Mouse (Mus musculus): ENCODE results near the gene Ercc5. TPM values are rescaled to one million over a fixed set of nuclear protein-coding genes. Genes with fewer than 3 reads are reported as not detected.

The Ercc5 gene
- polyA plus RNA-seq, 1 experiment from 2014 or later = 11.4 TPM

GRCm38 (mm10) chr1:44129929-44130581, 17.5 kb upstream of the Ercc5 start:
- peaks cover 31% of the 10 kb centered on the region for H3K36me3 ChIP-seq

GRCm38 (mm10) chr1:44140232-44140631, 7.3 kb upstream of the Ercc5 start:
- no peaks in the 10 kb centered on the region for H3K9me3 ChIP-seq (replicated peaks)
- no peak for ATAC-seq (replicated peaks; ENCODE audit: insufficient number of reproducible peaks, insufficient read depth, low FRiP score, low read depth)
- H3K4me1 ChIP-seq (replicated peaks) = no peaks in the 10 kb centered on the region
- no peak overlapping the region for H3K4me2 ChIP-seq
- H3K9ac ChIP-seq = no peak overlapping the region
- no peak overlapping the region for H3K4me3 ChIP-seq
- WGBS = 77% methylated on average over 4 of the region's 4 CpGs
- H3K27ac ChIP-seq = no peak overlapping the region
- peaks cover 41% of the 10 kb centered on the region for H3K36me3 ChIP-seq
- H3K27me3 ChIP-seq = no peaks in the 10 kb centered on the region

More at GRCm38 (mm10) chr1:44129929-44130581, 17.5 kb upstream of the Ercc5 start:
- Histone ChIP-seq H3K4me1 (replicated peaks) (no peaks in the 10 kb centered on the region), H3K27ac (no peak overlapping the region), H3K4me3 (no peak overlapping the region), H3K4me2 (no peak overlapping the region), H3K9me3 (replicated peaks) (no peaks in the 10 kb centered on the region), H3K9ac (no peak overlapping the region), H3K27me3 (no peaks in the 10 kb centered on the region)
- WGBS = 65% methylated on average over 4 of the region's 4 CpGs
- ATAC-seq (replicated peaks; ENCODE audit: insufficient number of reproducible peaks, insufficient read depth, low FRiP score, low read depth) = no peak

- H3K4me1 ChIP-seq (replicated peaks) = peaks cover 5% of the 10 kb centered on the region; the same call in 1 of the 2 replicates
- no peak for ATAC-seq (replicated peaks; ENCODE audit: insufficient number of reproducible peaks, insufficient read depth, low FRiP score, low read depth)
- 80% methylated on average over 5 of the region's 5 CpGs for WGBS
Observed at GRCm38 (mm10) chr1:44142747-44143146, 4.8 kb upstream of the Ercc5 start.

GRCm38 (mm10) chr1:44148706-44149105, 1.2 kb downstream of the Ercc5 start:
- no peaks in the 10 kb centered on the region for H3K27me3 ChIP-seq
- peaks cover 6% of the 10 kb centered on the region for H3K36me3 ChIP-seq
- H3K27ac ChIP-seq = 0 out of 2 replicates have a peak overlapping the region, but pooled peaks have one; percentile 90
- H3K9ac ChIP-seq = peak overlapping the region; percentile 86
- H3K4me1 ChIP-seq (replicated peaks) = peaks cover 8% of the 10 kb centered on the region
- H3K4me2 ChIP-seq = peak overlapping the region; percentile 86
- ATAC-seq (replicated peaks; ENCODE audit: insufficient number of reproducible peaks, insufficient read depth, low FRiP score, low read depth) = no peak
- WGBS = 38% methylated on average over 6 of the region's 6 CpGs
- peak overlapping the region; percentile 67 for H3K4me3 ChIP-seq
- no peaks in the 10 kb centered on the region for H3K9me3 ChIP-seq (replicated peaks)

More at GRCm38 (mm10) chr1:44142747-44143146, 4.8 kb upstream of the Ercc5 start:
- Histone ChIP-seq H3K36me3 (peaks cover 38% of the 10 kb centered on the region), H3K9me3 (replicated peaks) (no peaks in the 10 kb centered on the region), H3K27ac (no peak overlapping the region), H3K9ac (no peak overlapping the region), H3K27me3 (no peaks in the 10 kb centered on the region), H3K4me3 (no peak overlapping the region), H3K4me2 (no peak overlapping the region)

- ATAC-seq (replicated peaks; ENCODE audit: insufficient number of reproducible peaks, insufficient read depth, low FRiP score, low read depth) = no peak
- H3K9ac ChIP-seq = no peak overlapping the region
- H3K27ac ChIP-seq = no peak overlapping the region
- no peak overlapping the region for H3K4me2 ChIP-seq
- WGBS = 97% methylated on average over 4 of the region's 4 CpGs
- peaks cover 24% of the 10 kb centered on the region for H3K36me3 ChIP-seq
- H3K27me3 ChIP-seq = no peaks in the 10 kb centered on the region
- no peaks in the 10 kb centered on the region for H3K4me1 ChIP-seq (replicated peaks)
- no peak overlapping the region for H3K4me3 ChIP-seq
- no peaks in the 10 kb centered on the region for H3K9me3 ChIP-seq (replicated peaks)
Observed at GRCm38 (mm10) chr1:44155287-44155686, 7.7 kb downstream of the Ercc5 start.

GRCm38 (mm10) chr1:44158317-44158716, 10.8 kb downstream of the Ercc5 start:
- H3K27ac ChIP-seq = no peak overlapping the region
- peaks cover 41% of the 10 kb centered on the region for H3K36me3 ChIP-seq
- no peak overlapping the region for H3K4me3 ChIP-seq
- 90% methylated on average over 6 of the region's 6 CpGs for WGBS
- no peaks in the 10 kb centered on the region for H3K9me3 ChIP-seq (replicated peaks)
- no peak for ATAC-seq (replicated peaks; ENCODE audit: insufficient number of reproducible peaks, insufficient read depth, low FRiP score, low read depth)
- H3K4me1 ChIP-seq (replicated peaks) = no peaks in the 10 kb centered on the region
- no peak overlapping the region for H3K4me2 ChIP-seq
- H3K9ac ChIP-seq = no peak overlapping the region
- H3K27me3 ChIP-seq = no peaks in the 10 kb centered on the region

GRCm38 (mm10) chr1:44161818-44162217, 14.3 kb downstream of the Ercc5 start:
- WGBS = 91% methylated on average over 6 of the region's 6 CpGs
- Histone ChIP-seq H3K4me1 (replicated peaks) (no peaks in the 10 kb centered on the region), H3K9me3 (replicated peaks) (no peaks in the 10 kb centered on the region), H3K36me3 (peaks cover 62% of the 10 kb centered on the region), H3K4me3 (no peak overlapping the region), H3K27me3 (no peaks in the 10 kb centered on the region), H3K4me2 (no peak overlapping the region), H3K9ac (no peak overlapping the region), H3K27ac (no peak overlapping the region)
- ATAC-seq (replicated peaks; ENCODE audit: insufficient number of reproducible peaks, insufficient read depth, low FRiP score, low read depth) = no peak

- H3K9ac ChIP-seq = no peak overlapping the region
- no peaks in the 10 kb centered on the region for H3K27me3 ChIP-seq
- H3K4me1 ChIP-seq (replicated peaks) = no peaks in the 10 kb centered on the region
- no peaks in the 10 kb centered on the region for H3K9me3 ChIP-seq (replicated peaks)
- H3K4me2 ChIP-seq = no peak overlapping the region
- H3K4me3 ChIP-seq = no peak overlapping the region
- 94% methylated on average over 5 of the region's 5 CpGs for WGBS
- no peak for ATAC-seq (replicated peaks; ENCODE audit: insufficient number of reproducible peaks, insufficient read depth, low FRiP score, low read depth)
- H3K27ac ChIP-seq = no peak overlapping the region
- peaks cover 67% of the 10 kb centered on the region for H3K36me3 ChIP-seq
Observed at GRCm38 (mm10) chr1:44162389-44162788, 14.8 kb downstream of the Ercc5 start.

GRCm38 (mm10) chr1:44167859-44168383, 20.4 kb downstream of the Ercc5 start:
- Histone ChIP-seq H3K36me3 (peaks cover 69% of the 10 kb centered on the region), H3K4me2 (no peak overlapping the region), H3K9me3 (replicated peaks) (no peaks in the 10 kb centered on the region; the same call in 1 of the 2 replicates), H3K27ac (no peak overlapping the region), H3K4me1 (replicated peaks) (no peaks in the 10 kb centered on the region), H3K9ac (no peak overlapping the region), H3K27me3 (no peaks in the 10 kb centered on the region), H3K4me3 (no peak overlapping the region)
- no peak for ATAC-seq (replicated peaks; ENCODE audit: insufficient number of reproducible peaks, insufficient read depth, low FRiP score, low read depth)
- 91% methylated on average over 3 of the region's 3 CpGs for WGBS

GRCm38 (mm10) chr1:44172656-44173055, 25.1 kb downstream of the Ercc5 start:
- no peak overlapping the region for H3K4me3 ChIP-seq
- H3K27ac ChIP-seq = no peak overlapping the region
- no peak overlapping the region for H3K4me2 ChIP-seq
- no peaks in the 10 kb centered on the region; the same call in 1 of the 2 replicates for H3K9me3 ChIP-seq (replicated peaks)
- H3K4me1 ChIP-seq (replicated peaks) = no peaks in the 10 kb centered on the region
- peaks cover 74% of the 10 kb centered on the region for H3K36me3 ChIP-seq
- H3K9ac ChIP-seq = no peak overlapping the region
- WGBS = 93% methylated on average over 4 of the region's 4 CpGs
- H3K27me3 ChIP-seq = no peaks in the 10 kb centered on the region
- ATAC-seq (replicated peaks; ENCODE audit: insufficient number of reproducible peaks, insufficient read depth, low FRiP score, low read depth) = no peak

GRCm38 (mm10) chr1:44173903-44174302, 26.4 kb downstream of the Ercc5 start:
- Histone ChIP-seq H3K36me3 (peaks cover 70% of the 10 kb centered on the region), H3K4me3 (no peak overlapping the region), H3K4me2 (no peak overlapping the region), H3K9ac (no peak overlapping the region), H3K27ac (no peak overlapping the region), H3K27me3 (no peaks in the 10 kb centered on the region), H3K4me1 (replicated peaks) (no peaks in the 10 kb centered on the region), H3K9me3 (replicated peaks) (no peaks in the 10 kb centered on the region)
- no peak for ATAC-seq (replicated peaks; ENCODE audit: insufficient number of reproducible peaks, insufficient read depth, low FRiP score, low read depth)
- WGBS = 83% methylated on average over 8 of the region's 8 CpGs

GRCm38 (mm10) chr1:44178086-44178485, 30.5 kb downstream of the Ercc5 start:
- Histone ChIP-seq H3K36me3 (peaks cover 57% of the 10 kb centered on the region), H3K27ac (no peak overlapping the region), H3K27me3 (no peaks in the 10 kb centered on the region), H3K4me3 (no peak overlapping the region), H3K9ac (no peak overlapping the region), H3K4me2 (no peak overlapping the region), H3K9me3 (replicated peaks) (no peaks in the 10 kb centered on the region), H3K4me1 (replicated peaks) (no peaks in the 10 kb centered on the region)
- WGBS = 90% methylated on average over 5 of the region's 5 CpGs
- ATAC-seq (replicated peaks; ENCODE audit: insufficient number of reproducible peaks, insufficient read depth, low FRiP score, low read depth) = no peak
